In the genomic region with DNA sequence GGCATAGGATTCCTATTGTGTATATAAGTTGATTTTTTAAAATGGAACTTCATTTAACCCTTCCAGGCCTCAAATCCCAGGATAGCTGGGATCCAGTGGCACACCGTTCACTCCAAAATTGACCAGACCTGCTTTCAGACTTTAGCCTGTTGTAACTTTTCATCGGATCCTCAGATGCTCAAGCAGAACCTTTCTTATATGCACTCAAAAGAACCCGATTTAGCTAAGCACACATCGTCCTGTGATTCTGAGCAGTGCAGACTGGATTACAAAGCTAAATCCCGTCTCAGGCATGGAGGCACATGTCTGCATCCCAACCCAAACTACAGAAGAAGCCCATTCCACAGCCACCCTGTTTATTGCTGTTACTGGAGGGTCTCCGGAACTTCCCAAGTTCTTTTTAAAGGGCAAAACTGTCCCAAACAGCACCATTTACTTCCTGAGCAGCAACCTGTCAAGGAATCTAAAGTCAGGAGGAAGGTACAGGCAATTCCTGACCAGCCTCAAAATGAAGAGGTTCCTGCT, we compare ENCODE assay signal across 1 mouse cellular context.
A peak's percentile ranks its signal among the peaks of the same experiment; 100 is the strongest.
TF ChIP-seq lines count a peak whose summit lies in the region.

No protein-coding gene starts in this region.

TF ChIP-seq in CH12.LX, 34 proteins besides CTCF, POLR2A, EP300 and RAD21:
- TF ChIP-seq JUND (conservative IDR thresholded peaks at IDR 0.05; ENCODE audit: low read depth, low read length) = no peak
- peak; percentile 34; the same call in 1 of the 2 replicates for TF ChIP-seq TBP (conservative IDR thresholded peaks at IDR 0.05; ENCODE audit: low read depth, low read length)
- 0 out of 2 replicates have a peak, but pooled peaks have one; percentile 1 for TF ChIP-seq CHD2 (IDR thresholded peaks at IDR 0.05; ENCODE audit: low read length)
